Mouse (Mus musculus) stomach, embryonic 16.5 days (tissue): ENCODE results near the gene Phf23. TPM values are rescaled to one million over a fixed set of nuclear protein-coding genes. Genes with fewer than 3 reads are reported as not detected.
"Not testable (repeated sequence)": the region's sequence is repeated elsewhere in the genome, so short reads cannot be mapped to it uniquely, and the experiment has no call there.

Source experiments
- ATAC-seq: fragments of 200-750 bp; cut with Nextera tagmentation; 2 replicates; pipeline ENCODE4 v1.8.0; 2017; ENCODE audit warnings: moderate number of reproducible peaks, moderate TSS enrichment; ENCODE audit not compliant: insufficient read depth, low FRiP score
- H3K27ac ChIP-seq: fragments of 300-500 bp; sonication (generic); 2 replicates; pipeline ENCODE4 v1.5.1; 2014; ENCODE audit warnings: low read length
- H3K27me3 ChIP-seq: fragments of 300-500 bp; sonication (generic); 2 replicates; pipeline ENCODE4 v1.6.1; 2014; ENCODE audit warnings: low read length, control low read depth, mixed read lengths; ENCODE audit not compliant: control insufficient read depth, insufficient read depth
- H3K36me3 ChIP-seq: fragments of 300-500 bp; sonication (generic); 2 replicates; pipeline ENCODE4 v1.6.1; 2014; ENCODE audit warnings: low read length; ENCODE audit not compliant: control insufficient read depth, insufficient read depth
- H3K4me1 ChIP-seq: fragments of 300-500 bp; sonication (generic); 2 replicates; pipeline ENCODE4 v1.6.1; 2014; ENCODE audit warnings: low read length, control low read depth, mixed read lengths; ENCODE audit not compliant: control insufficient read depth, insufficient read depth
- H3K4me2 ChIP-seq: fragments of 300-500 bp; sonication (generic); 2 replicates; pipeline ENCODE4 v1.6.1; 2014; ENCODE audit warnings: low read depth, low read length, mixed read lengths
- H3K4me3 ChIP-seq: fragments of 300-500 bp; sonication (generic); replicated peaks from 2 replicates; pipeline ENCODE4 v1.5.1; 2014; ENCODE audit warnings: mild to moderate bottlenecking, low read length
- H3K9ac ChIP-seq: fragments of 300-500 bp; sonication (generic); 2 replicates; pipeline ENCODE4 v1.6.1; 2014; ENCODE audit warnings: low read length
- H3K9me3 ChIP-seq: fragments of 300-500 bp; sonication (generic); replicated peaks from 2 replicates; pipeline ENCODE4 v1.6.1; 2016; ENCODE audit warnings: low read length, control low read depth; ENCODE audit not compliant: control insufficient read depth
- WGBS: fragments of 180-500 bp; shearing (Covaris S2); extraction: QIAGEN DNeasy Blood & Tissue Kit; methylation state at CpG from one replicate; pipeline ENCODE4 v1.1.7; 2014; 5-methylcytosine and 5-hydroxymethylcytosine counted together
- polyA plus RNA-seq: library from polyadenylated mRNA; unstranded; fragments of >200 nt; fragmentation: Nextera tagmentation; extraction: Ambion mirVana; gene quantifications from 2 replicates; pipeline ENCODE4 v1.2.1, GENCODE M21; 2015

The Phf23 gene
- polyA plus RNA-seq, 1 experiment from 2014 or later, result 47.9 TPM

GRCm38 (mm10) chr11:69955618-69956017 lies 40.0 kb upstream of the Phf23 start:
- not testable (repeated sequence) for H3K9me3 ChIP-seq, H3K9ac ChIP-seq, H3K27ac ChIP-seq, H3K27me3 ChIP-seq, H3K36me3 ChIP-seq, H3K4me2 ChIP-seq, ATAC-seq, H3K4me3 ChIP-seq, H3K4me1 ChIP-seq
- 79% methylated on average over 3 of the region's 4 CpGs for WGBS

GRCm38 (mm10) chr11:69956218-69956617 lies 39.4 kb upstream of the Phf23 start:
- no peak for ATAC-seq
- Histone ChIP-seq H3K27ac (no peak overlapping the region), H3K9me3 (no peaks in the 10 kb centered on the region), H3K4me3 (no peak overlapping the region), H3K4me2 (no peak overlapping the region), H3K9ac (no peak overlapping the region), H3K27me3 (no peaks in the 10 kb centered on the region), H3K4me1 (no peaks in the 10 kb centered on the region), H3K36me3 (no peaks in the 10 kb centered on the region)
- WGBS, result 72% methylated on average over 1 of the region's 1 CpGs

DNA sequence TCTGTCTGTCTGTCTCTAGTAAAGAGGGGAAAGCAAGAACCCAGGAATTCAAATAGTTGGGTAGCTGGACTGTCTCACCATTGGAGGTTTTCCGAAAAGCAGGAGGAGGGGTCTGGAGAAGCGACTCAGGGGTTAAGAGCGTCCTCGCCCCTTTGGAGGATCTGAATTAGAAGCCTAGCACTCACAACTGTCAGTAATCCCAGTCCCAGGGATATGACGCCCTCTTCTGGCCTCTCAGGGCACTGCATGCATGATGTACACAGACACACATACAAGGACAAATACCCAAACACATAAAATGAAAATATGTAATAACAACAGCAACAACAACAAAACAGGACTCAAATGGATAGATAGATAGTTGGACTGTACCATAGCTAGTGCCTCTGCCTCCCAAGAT lies 35.0 kb upstream of the Phf23 start:
- H3K4me3 ChIP-seq, result no peak overlapping the region
- H3K4me2 ChIP-seq, result no peak overlapping the region
- H3K9ac ChIP-seq, result no peak overlapping the region
- 34% methylated on average over 5 of the region's 5 CpGs for WGBS
- no peaks in the 10 kb centered on the region for H3K4me1 ChIP-seq
- H3K27me3 ChIP-seq, result peaks cover 27% of the 10 kb centered on the region
- H3K9me3 ChIP-seq, result no peaks in the 10 kb centered on the region
- H3K27ac ChIP-seq, result no peak overlapping the region
- H3K36me3 ChIP-seq, result no peaks in the 10 kb centered on the region
- no peak for ATAC-seq

DNA sequence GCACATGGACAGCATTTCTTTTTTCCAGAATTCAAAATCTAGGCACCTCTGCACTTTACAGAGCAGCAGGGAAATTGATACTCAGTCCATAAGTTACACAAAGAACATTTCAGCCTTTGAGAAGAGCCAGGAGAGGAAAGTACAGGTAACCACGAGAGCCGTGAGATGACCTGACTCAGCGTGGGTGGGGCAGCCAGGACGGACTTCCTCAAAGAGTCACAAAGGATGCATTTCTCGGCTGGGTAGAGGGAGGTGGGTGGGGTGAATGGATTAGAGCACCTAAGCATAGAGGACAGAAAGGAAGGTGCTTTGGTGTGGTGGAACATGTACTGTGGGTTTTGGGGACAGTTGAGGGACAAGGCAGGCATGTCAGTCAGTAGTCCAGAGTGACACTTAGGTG lies 33.7 kb upstream of the Phf23 start:
- no peak overlapping the region for H3K4me3 ChIP-seq
- H3K9ac ChIP-seq, result no peak overlapping the region
- H3K36me3 ChIP-seq, result no peaks in the 10 kb centered on the region
- H3K27me3 ChIP-seq, result peaks cover 33% of the 10 kb centered on the region
- no peak for ATAC-seq
- H3K9me3 ChIP-seq, result no peaks in the 10 kb centered on the region
- H3K4me1 ChIP-seq, result no peaks in the 10 kb centered on the region
- H3K4me2 ChIP-seq, result no peak overlapping the region
- 27% methylated on average over 5 of the region's 5 CpGs for WGBS
- peak overlapping the region; percentile 57 for H3K27ac ChIP-seq

- Histone ChIP-seq H3K36me3 (no peaks in the 10 kb centered on the region), H3K4me2 (peak within 1 kb of the TSS; percentile 57), H3K4me3 (peak within 1 kb of the TSS; percentile 57), H3K27me3 (peaks cover 39% of the 10 kb centered on the region), H3K4me1 (no peaks in the 10 kb centered on the region), H3K9me3 (no peaks in the 10 kb centered on the region), H3K27ac (peak within 1 kb of the TSS; percentile 92), H3K9ac (peak within 1 kb of the TSS; percentile 79)
- ATAC-seq, result no peak
- 8% methylated on average over 24 of the region's 24 CpGs for WGBS
Observed at GRCm38 (mm10) chr11:69964650-69965270, 30.8 kb upstream of the Phf23 start, which contains the start of gene Cldn7. Cldn7 (plus strand) TSS chr11:69964779.

DNA sequence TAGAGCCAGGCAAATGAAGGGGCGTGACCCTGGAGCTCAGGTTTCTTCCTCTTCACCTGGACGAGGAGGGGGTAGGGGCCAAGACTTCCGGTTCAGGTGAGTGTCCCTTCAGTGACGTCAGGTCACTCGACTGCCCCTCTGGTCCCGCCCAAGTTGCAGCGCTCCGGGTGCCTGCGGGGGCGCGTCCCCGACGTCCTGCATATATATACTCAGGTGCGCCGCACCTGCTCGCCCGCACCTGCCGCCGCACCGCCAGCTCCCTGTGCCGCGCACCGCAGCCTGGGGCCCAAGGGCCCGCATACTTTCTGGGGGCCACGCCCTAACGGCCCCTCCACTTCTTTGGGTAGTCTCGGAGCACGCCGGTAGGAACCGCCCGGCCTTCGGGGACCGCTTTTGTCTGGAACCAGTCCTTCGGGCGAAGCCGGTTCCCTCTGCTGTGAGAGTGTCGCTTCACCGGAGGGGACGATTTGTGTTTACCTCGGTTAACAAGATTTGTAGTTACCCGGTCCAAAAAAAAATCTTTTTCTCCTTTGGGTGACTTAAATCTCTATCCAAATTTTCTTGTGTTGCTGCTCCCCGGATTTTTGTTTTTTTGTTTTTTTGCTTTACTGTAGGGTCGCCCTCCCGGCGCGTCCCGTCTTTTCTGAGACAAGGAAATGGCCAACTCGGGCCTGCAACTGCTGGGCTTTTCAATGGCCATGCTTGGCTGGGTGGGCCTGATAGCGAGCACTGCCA lies 30.1 kb upstream of the Phf23 start:
- WGBS, result 2% methylated on average over 49 of the region's 49 CpGs
- Histone ChIP-seq H3K27ac (peak overlapping the region; percentile 92), H3K36me3 (no peaks in the 10 kb centered on the region), H3K4me3 (peak overlapping the region; percentile 57), H3K27me3 (peaks cover 39% of the 10 kb centered on the region), H3K4me1 (no peaks in the 10 kb centered on the region), H3K9ac (peak overlapping the region; percentile 79), H3K4me2 (peak overlapping the region; percentile 57), H3K9me3 (no peaks in the 10 kb centered on the region)
- ATAC-seq, result peak; percentile 83

DNA sequence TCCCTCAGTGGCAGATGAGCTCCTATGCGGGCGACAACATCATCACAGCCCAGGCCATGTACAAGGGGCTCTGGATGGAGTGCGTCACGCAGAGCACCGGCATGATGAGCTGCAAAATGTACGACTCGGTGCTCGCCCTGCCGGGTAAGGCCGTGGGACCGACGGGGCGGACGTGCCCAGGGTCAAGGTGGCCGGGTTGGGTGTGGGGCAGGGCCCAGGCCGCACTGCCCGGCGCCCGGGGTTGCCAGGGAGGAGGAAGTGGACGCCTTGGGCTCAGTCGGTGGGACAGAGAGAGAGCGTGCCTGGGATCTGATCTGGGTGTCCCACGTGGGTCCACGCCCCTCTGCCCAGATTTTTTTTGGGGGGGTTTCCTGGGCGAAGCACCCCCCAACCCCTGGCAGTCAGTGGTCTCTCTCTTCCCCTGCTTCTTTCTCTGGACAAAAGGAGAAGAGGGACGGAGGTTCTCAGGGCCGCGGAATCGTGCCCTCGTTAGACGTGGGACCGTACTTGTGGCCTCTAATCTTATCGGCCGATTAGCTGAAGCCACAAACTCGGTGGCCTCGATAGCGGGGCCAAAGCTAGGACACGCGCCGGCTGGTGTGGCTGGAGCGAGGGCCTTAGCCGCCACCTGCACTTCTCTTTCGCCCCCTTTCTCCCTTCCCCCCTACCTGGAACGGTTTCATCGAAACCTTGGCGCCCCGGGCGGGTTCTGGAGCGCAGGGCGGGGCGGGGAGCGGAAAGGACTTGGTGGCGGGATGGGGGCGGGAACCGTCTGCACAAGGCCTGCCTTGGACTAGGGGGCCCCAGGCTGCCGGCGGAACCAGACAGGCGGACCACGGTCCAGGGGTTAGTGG lies 29.3 kb upstream of the Phf23 start:
- H3K9me3 ChIP-seq, result no peaks in the 10 kb centered on the region
- peak overlapping the region; percentile 92 for H3K27ac ChIP-seq
- 2% methylated on average over 59 of the region's 59 CpGs for WGBS
- peaks cover 39% of the 10 kb centered on the region for H3K27me3 ChIP-seq
- peak overlapping the region; percentile 57 for H3K4me2 ChIP-seq
- H3K4me1 ChIP-seq, result no peaks in the 10 kb centered on the region
- H3K36me3 ChIP-seq, result no peaks in the 10 kb centered on the region
- peak overlapping the region; percentile 57 for H3K4me3 ChIP-seq
- H3K9ac ChIP-seq, result peak overlapping the region; percentile 79
- ATAC-seq, result peak; percentile 78

DNA sequence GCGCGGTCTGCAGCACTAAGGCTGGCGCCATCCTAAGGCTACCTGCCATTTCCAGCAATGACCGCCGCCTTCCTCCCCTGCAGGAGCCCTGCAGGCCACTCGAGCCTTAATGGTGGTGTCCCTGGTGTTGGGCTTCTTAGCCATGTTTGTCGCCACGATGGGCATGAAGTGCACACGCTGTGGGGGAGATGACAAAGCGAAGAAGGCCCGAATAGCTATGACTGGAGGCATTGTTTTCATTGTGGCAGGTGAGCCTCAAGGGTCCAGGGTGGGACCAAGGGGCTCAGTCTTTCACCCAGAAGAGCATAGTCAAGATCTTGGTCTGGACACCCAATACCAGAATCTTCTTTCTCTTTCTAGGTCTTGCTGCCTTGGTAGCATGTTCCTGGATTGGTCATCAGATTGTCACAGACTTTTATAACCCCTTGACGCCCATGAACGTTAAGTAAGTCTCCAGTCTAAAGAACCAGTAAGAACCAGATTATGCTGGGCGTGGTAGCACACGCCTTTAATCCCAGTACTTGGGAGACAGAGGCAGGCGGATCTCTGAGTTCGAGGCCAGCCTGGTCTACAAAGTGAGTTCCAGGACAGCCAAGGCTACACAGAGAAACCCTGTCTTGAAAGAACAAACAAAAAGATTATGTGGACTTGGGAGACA lies 28.6 kb upstream of the Phf23 start:
- WGBS, result 36% methylated on average over 17 of the region's 17 CpGs
- peaks cover 39% of the 10 kb centered on the region for H3K27me3 ChIP-seq
- ATAC-seq, result no peak

More for the DNA sequence above, 28.6 kb upstream of the Phf23 start:
- Histone ChIP-seq H3K36me3 (no peaks in the 10 kb centered on the region), H3K4me3 (peak overlapping the region; percentile 57), H3K9ac (peak overlapping the region; percentile 79), H3K27ac (peak overlapping the region; percentile 92), H3K4me1 (no peaks in the 10 kb centered on the region), H3K9me3 (no peaks in the 10 kb centered on the region), H3K4me2 (peak overlapping the region; percentile 57)
